ENCODE assay signal across 10 mouse cellular contexts in the genomic region with DNA sequence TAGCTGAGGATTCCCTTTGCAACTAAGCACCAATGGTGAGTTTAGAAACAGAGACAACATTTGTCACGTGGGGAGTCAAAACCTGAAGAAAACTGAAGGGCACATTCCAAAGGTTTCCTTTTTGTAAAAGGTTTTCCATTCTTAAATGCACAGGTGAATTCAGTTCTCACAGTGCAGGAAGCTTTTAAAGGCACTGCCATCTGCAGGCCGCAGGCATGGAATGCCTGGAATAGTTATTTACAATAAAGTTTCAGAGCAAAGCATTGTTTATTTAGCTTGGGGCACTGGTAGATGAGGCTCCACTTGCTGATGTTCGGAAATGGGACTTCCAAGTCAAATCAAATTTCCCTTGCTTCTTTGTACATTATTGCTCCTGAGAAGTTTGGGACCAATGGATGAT. TPM values are rescaled to one million over a fixed set of nuclear protein-coding genes. Genes with fewer than 3 reads are reported as not detected.
DNase-seq lines count a peak whose midpoint lies in the region; ATAC-seq lines count a peak whose summit lies in the region.
"Had no signal": no experiment of that assay in that cellular context is flagged by ENCODE, and none has a peak within 500 bp of the region (broad histone marks: within the 10 kb centered on the region; RNA-seq: fewer than 3 reads in every experiment).

No protein-coding gene starts in this region.

- H3K4me3 ChIP-seq in hindbrain, embryonic 12.5 days, result no peak overlapping the region
- no peak overlapping the region for H3K4me3 ChIP-seq in liver, embryonic 12.5 days

- peak; percentile 56 for DNase-seq in 3T3-L1 (ENCODE audit: low read depth, low spot score)
- DNase-seq in 416B (ENCODE audit: low read depth), result peak; percentile 25
- no peak for DNase-seq in frontal cortex, postnatal 10 days (ENCODE audit: low spot score in 2 of 2)
- DNase-seq in gastrocnemius, postnatal 25 days, result no peak
- DNase-seq in left cerebral cortex, adult 9 months (ENCODE audit: low spot score in 2 of 2), result no peak
- DNase-seq: adrenal gland, postnatal 25 days had no signal

- peaks cover 31% of the 10 kb centered on the region for H3K4me1 ChIP-seq in hindbrain, embryonic 12.5 days
- peaks cover 37% of the 10 kb centered on the region for H3K4me1 ChIP-seq in liver, embryonic 12.5 days

- no peaks in the 10 kb centered on the region for H3K9me3 ChIP-seq in hindbrain, embryonic 12.5 days (replicated peaks)
- no peaks in the 10 kb centered on the region for H3K9me3 ChIP-seq in liver, embryonic 12.5 days (replicated peaks)

- no peak overlapping the region for H3K9ac ChIP-seq in hindbrain, embryonic 12.5 days
- H3K9ac ChIP-seq in liver, embryonic 12.5 days, result no peak overlapping the region

- H3K27me3 ChIP-seq in hindbrain, embryonic 12.5 days, result no peaks in the 10 kb centered on the region
- H3K27me3 ChIP-seq in liver, embryonic 12.5 days (replicated peaks), result no peaks in the 10 kb centered on the region; the same call in 1 of the 2 replicates

- H3K27ac ChIP-seq in hindbrain, embryonic 12.5 days, result no peak overlapping the region
- H3K27ac ChIP-seq in liver, embryonic 12.5 days, result no peak overlapping the region

- ATAC-seq in hindbrain, embryonic 12.5 days (ENCODE audit: low FRiP score), result no peak
- no peak for ATAC-seq in liver, embryonic 12.5 days

- H3K4me2 ChIP-seq in hindbrain, embryonic 12.5 days (replicated peaks), result peak overlapping the region; percentile 65
- peak overlapping the region; percentile 89; the same call in 1 of the 2 replicates for H3K4me2 ChIP-seq in liver, embryonic 12.5 days

- WGBS in hindbrain, embryonic 12.5 days, result 53% methylated on average over 3 of the region's 3 CpGs
- WGBS in liver, embryonic 12.5 days (ENCODE audit: insufficient replicate concordance), result 70% methylated on average over 3 of the region's 3 CpGs

- H3K36me3 ChIP-seq in hindbrain, embryonic 12.5 days, result no peaks in the 10 kb centered on the region
- 0 out of 2 replicates have a peak, but pooled peaks cover 3% of the 10 kb centered on the region for H3K36me3 ChIP-seq in liver, embryonic 12.5 days

RNA-seq across cellular contexts. Expression of gene Ncoa5, which starts 2.1 kb away (rescaled TPM):
- 126 and 129 TPM in 2 replicates for polyA plus RNA-seq in hindbrain, embryonic 12.5 days (2016; fragmentation: Nextera tagmentation; extraction: Ambion mirVana)
- 33.2 and 34.4 TPM in 2 replicates for polyA plus RNA-seq in liver, embryonic 12.5 days (2016; fragmentation: Nextera tagmentation; extraction: Ambion mirVana)
- 10 to 100 TPM in 1 of 2 experiments, 1 to 10 TPM in 1; 9.9 to 12.6 TPM for total RNA-seq in gastrocnemius, postnatal 25 days (2021)

RNA-seq across cellular contexts. Expression of gene Cd40, which starts 22.9 kb away (rescaled TPM):
- polyA plus RNA-seq in hindbrain, embryonic 12.5 days (2016; fragmentation: Nextera tagmentation; extraction: Ambion mirVana), result 5.4 and 6.8 TPM in 2 replicates
- polyA plus RNA-seq in liver, embryonic 12.5 days (2016; fragmentation: Nextera tagmentation; extraction: Ambion mirVana), result 3.2 and 3.9 TPM in 2 replicates
- total RNA-seq in gastrocnemius, postnatal 25 days (2021), result under 1 TPM; 0.48 to 0.84 TPM

RNA-seq across cellular contexts. Expression of gene 1700025C18Rik, which starts 58.0 kb away (rescaled TPM):
- polyA plus RNA-seq in hindbrain, embryonic 12.5 days (2016; fragmentation: Nextera tagmentation; extraction: Ambion mirVana), result not detected in 2 replicates
- polyA plus RNA-seq in liver, embryonic 12.5 days (2016; fragmentation: Nextera tagmentation; extraction: Ambion mirVana), result not detected in 2 replicates
- not detected for total RNA-seq in gastrocnemius, postnatal 25 days (2021)
- total RNA-seq: adrenal gland, postnatal 25 days had no signal
- polyA plus RNA-seq: gonadal fat pad, adult 2 months; thymus, postnatal 0 days had no signal

Comparison
In these comparisons a context has a peak if more than half of its experiments do, and no peak if none do; other contexts are left out.
1. DNase-seq: peak in 3T3-L1 (single experiment) and 416B (single experiment); none in frontal cortex, postnatal 10 days (0 of 2), gastrocnemius, postnatal 25 days (single experiment) and left cerebral cortex, adult 9 months (0 of 2).